Mouse (Mus musculus): ENCODE results near the gene B4galt5. TPM values are rescaled to one million over a fixed set of nuclear protein-coding genes. Genes with fewer than 3 reads are reported as not detected.

Gene B4galt5
- polyA plus RNA-seq, 1 experiment, result 69.9 TPM

DNA sequence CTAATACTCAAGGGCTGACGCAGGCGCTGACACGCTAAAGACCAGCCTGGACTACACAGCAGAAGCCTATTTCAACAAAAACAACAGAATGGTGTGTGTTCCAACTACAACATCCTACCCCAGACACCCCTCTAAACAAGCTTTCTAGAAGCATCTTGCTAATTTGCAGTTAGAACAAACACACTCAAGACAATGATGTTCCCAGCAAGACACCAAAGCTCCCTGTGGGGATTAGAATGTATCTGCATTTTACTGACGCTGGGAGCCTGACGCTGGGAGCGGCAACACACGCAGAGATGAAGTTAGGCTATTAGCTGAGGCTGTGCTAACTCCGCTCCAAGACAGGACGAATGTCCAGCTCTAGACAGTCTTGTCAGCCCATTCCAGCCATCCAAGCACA, 22.4 kb downstream of the B4galt5 start:
- Histone ChIP-seq H3K27ac (ENCODE audit: insufficient read depth, low read depth, low read length) (no peak overlapping the region), H3K4me3 (ENCODE audit: insufficient read depth, low read length) (no peak overlapping the region), H3K4me1 (ENCODE audit: control insufficient read depth, insufficient read depth, low read length) (peaks cover 43% of the 10 kb centered on the region)
- TF ChIP-seq CTCF (IDR thresholded peaks at IDR 0.05; ENCODE audit: low read depth, low read length), result no peak
- TF ChIP-seq POLR2A (IDR thresholded peaks at IDR 0.05; ENCODE audit: borderline replicate concordance, low read depth, low read length), result no peak

DNA sequence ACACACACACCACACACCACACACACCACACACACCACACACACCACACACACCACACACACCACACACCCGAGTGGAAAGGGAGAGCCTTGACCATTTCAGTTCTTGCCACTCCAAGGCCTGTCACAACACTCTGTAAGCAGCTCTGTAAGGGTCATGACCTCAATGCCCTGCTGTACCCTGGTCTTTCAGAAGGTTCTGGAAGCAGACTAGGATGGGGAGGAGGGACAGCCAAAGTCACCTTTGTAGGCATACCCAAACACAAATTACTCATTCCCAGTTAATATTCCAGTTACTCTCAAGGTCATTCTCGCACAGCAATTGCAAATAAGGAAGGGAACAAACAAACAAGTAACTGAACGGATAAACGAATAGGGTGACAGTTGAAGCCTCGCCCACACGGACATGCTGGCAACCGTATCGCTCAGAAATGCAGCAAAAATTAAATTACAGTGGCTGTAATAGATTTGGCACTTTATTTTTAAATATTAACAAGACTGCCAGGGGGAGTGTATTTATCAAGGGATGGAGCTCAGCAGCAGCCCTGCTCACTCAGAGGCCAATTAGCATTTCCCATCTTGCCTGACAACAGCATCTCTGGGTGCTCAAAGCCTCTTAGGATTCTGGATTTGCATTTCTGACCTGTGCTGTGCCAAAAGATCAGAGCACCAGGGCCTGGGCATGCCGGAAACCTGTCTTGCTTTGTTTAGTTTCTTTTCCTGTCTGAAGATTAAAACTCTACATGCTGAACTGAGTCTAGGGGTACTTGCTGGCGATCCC, 24.6 kb downstream of the B4galt5 start:
- Histone ChIP-seq H3K4me1 (ENCODE audit: control insufficient read depth, insufficient read depth, low read length) (peaks cover 32% of the 10 kb centered on the region), H3K4me3 (ENCODE audit: insufficient read depth, low read length) (no peak overlapping the region), H3K27ac (ENCODE audit: insufficient read depth, low read depth, low read length) (no peak overlapping the region)
- TF ChIP-seq CTCF (IDR thresholded peaks at IDR 0.05; ENCODE audit: low read depth, low read length), result no peak
- TF ChIP-seq POLR2A (IDR thresholded peaks at IDR 0.05; ENCODE audit: borderline replicate concordance, low read depth, low read length), result no peak

DNA sequence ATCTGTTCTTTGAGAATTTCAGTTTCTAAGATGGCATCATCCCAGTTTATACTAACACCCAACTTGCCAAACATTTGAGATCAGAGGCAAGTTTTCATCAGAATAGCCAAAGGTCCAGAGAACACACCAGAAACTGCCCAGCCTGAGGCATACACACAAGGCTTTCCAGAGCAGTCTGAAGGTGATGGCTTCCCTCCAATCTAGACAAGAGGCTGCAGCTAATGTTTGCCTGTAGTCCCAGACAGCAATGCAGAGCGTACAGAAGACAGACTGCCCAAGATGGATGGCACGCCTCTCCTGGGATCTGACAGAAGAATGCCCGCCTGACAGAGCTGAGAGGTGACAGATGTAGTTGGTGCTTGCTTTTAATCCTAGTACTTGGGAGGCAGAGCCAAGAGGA, 25.9 kb downstream of the B4galt5 start:
- H3K27ac ChIP-seq (ENCODE audit: insufficient read depth, low read depth, low read length), result no peak overlapping the region
- H3K4me1 ChIP-seq (ENCODE audit: control insufficient read depth, insufficient read depth, low read length), result peaks cover 32% of the 10 kb centered on the region
- no peak for TF ChIP-seq POLR2A (IDR thresholded peaks at IDR 0.05; ENCODE audit: borderline replicate concordance, low read depth, low read length)
- no peak for TF ChIP-seq CTCF (IDR thresholded peaks at IDR 0.05; ENCODE audit: low read depth, low read length)
- H3K4me3 ChIP-seq (ENCODE audit: insufficient read depth, low read length), result no peak overlapping the region

DNA sequence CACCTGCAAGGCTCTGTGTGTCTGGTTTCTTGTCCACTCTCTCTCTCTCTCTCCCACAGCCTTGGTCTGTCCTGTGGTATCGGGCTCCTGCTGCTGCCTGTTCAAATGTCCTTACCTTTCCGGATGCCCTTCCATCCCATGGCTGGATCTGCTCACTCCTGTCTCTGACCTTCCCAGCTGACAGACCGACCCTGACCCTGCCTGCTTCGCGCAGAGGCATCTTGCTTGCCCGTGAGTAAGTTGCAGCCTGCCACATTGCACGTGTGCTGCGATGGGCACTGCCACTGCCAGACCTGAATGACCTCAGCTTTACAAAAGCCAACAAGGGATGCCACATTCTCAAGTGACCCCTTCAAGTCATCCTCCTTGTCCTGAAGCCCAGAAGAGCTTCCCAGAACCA, 27.6 kb downstream of the B4galt5 start:
- Histone ChIP-seq H3K4me3 (ENCODE audit: insufficient read depth, low read length) (no peak overlapping the region), H3K4me1 (ENCODE audit: control insufficient read depth, insufficient read depth, low read length) (peaks cover 42% of the 10 kb centered on the region), H3K27ac (ENCODE audit: insufficient read depth, low read depth, low read length) (no peak overlapping the region)
- no peak for TF ChIP-seq POLR2A (IDR thresholded peaks at IDR 0.05; ENCODE audit: borderline replicate concordance, low read depth, low read length)
- TF ChIP-seq CTCF (IDR thresholded peaks at IDR 0.05; ENCODE audit: low read depth, low read length), result no peak

GRCm38 (mm10) chr2:167318981-167319380, 30.0 kb downstream of the B4galt5 start:
- Histone ChIP-seq H3K4me1 (ENCODE audit: control insufficient read depth, insufficient read depth, low read length) (peaks cover 57% of the 10 kb centered on the region), H3K27ac (ENCODE audit: insufficient read depth, low read depth, low read length) (peak overlapping the region; percentile 59), H3K4me3 (ENCODE audit: insufficient read depth, low read length) (peak overlapping the region; percentile 27)
- TF ChIP-seq CTCF (IDR thresholded peaks at IDR 0.05; ENCODE audit: low read depth, low read length), result no peak
- no peak for TF ChIP-seq POLR2A (IDR thresholded peaks at IDR 0.05; ENCODE audit: borderline replicate concordance, low read depth, low read length)

GRCm38 (mm10) chr2:167316724-167317187, 32.2 kb downstream of the B4galt5 start:
- H3K4me1 ChIP-seq (ENCODE audit: control insufficient read depth, insufficient read depth, low read length), result peaks cover 69% of the 10 kb centered on the region
- no peak for TF ChIP-seq POLR2A (IDR thresholded peaks at IDR 0.05; ENCODE audit: borderline replicate concordance, low read depth, low read length)
- TF ChIP-seq CTCF (IDR thresholded peaks at IDR 0.05; ENCODE audit: low read depth, low read length), result no peak

DNA sequence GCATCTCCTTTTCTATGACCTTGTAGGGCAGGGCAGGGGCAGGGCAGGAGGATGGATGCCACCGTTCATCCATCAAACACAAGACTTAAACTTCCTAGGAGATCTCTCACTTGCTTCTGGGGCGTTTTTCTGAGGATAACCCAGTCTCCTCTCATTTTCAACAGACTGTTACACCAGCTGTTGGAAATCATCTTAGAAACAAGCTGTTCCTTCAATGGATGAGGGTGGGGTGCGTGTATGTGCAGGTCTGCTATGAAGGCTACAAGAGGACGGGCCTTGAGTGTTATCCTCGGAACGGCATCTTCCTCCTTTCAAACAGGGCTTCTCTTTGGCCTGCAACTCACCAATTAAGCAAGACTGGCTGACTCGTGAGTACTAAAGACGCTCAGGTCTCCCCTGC, 34.5 kb downstream of the B4galt5 start:
- no peak overlapping the region for H3K4me3 ChIP-seq (ENCODE audit: insufficient read depth, low read length)
- H3K27ac ChIP-seq (ENCODE audit: insufficient read depth, low read depth, low read length), result peak overlapping the region; percentile 6; the same call in 1 of the 2 replicates
- TF ChIP-seq POLR2A (IDR thresholded peaks at IDR 0.05; ENCODE audit: borderline replicate concordance, low read depth, low read length), result no peak
- no peak for TF ChIP-seq CTCF (IDR thresholded peaks at IDR 0.05; ENCODE audit: low read depth, low read length)
- peaks cover 60% of the 10 kb centered on the region for H3K4me1 ChIP-seq (ENCODE audit: control insufficient read depth, insufficient read depth, low read length)

More at GRCm38 (mm10) chr2:167316724-167317187, 32.2 kb downstream of the B4galt5 start:
- H3K4me3 ChIP-seq (ENCODE audit: insufficient read depth, low read length), result no peak overlapping the region
- no peak overlapping the region for H3K27ac ChIP-seq (ENCODE audit: insufficient read depth, low read depth, low read length)

DNA sequence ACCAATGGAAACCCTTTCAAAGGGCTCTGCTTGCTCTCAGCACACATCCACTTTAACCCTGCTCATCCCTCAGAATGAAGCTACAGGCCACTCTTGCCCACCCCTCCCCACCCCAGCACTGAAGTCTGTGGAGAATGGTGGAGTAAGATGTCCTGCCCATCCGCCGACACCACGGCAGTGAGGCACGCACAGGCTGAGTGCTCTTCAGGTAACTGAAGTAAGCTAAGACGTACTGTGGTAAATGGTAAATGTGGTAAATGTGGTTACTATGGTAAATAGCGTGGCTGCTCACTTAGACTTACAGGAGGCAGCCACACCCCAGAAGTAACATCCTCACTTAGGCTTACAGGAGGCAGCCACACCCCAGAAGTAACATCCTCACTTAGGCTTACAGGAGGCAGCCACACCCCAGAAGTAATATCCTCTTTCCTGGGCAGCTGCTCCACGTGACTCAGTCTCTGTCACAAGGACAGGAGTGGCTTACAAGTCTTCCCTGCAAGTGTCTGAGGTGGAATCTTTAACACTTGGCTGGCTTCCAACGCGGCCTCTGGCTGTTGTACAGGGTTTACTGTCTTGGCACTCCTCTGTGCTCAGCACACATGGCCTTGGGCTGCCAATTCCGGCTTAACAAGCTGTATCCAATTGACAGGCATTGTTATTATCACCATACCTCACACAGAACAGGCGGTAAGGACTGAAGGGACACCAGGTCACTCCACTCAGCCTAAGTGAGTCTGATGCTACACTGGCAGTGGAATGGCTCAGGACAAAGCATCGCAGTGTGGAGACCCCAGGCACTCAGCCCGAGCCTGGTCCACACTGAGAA, 35.3 kb downstream of the B4galt5 start:
- Histone ChIP-seq H3K4me1 (ENCODE audit: control insufficient read depth, insufficient read depth, low read length) (peaks cover 55% of the 10 kb centered on the region), H3K27ac (ENCODE audit: insufficient read depth, low read depth, low read length) (peak overlapping the region; percentile 6), H3K4me3 (ENCODE audit: insufficient read depth, low read length) (no peak overlapping the region)
- no peak for TF ChIP-seq CTCF (IDR thresholded peaks at IDR 0.05; ENCODE audit: low read depth, low read length)
- TF ChIP-seq POLR2A (IDR thresholded peaks at IDR 0.05; ENCODE audit: borderline replicate concordance, low read depth, low read length), result no peak

- Histone ChIP-seq H3K27ac (ENCODE audit: insufficient read depth, low read depth, low read length) (no peak overlapping the region), H3K4me3 (ENCODE audit: insufficient read depth, low read length) (no peak overlapping the region), H3K4me1 (ENCODE audit: control insufficient read depth, insufficient read depth, low read length) (peaks cover 25% of the 10 kb centered on the region)
- TF ChIP-seq POLR2A (IDR thresholded peaks at IDR 0.05; ENCODE audit: borderline replicate concordance, low read depth, low read length) (no peak), CTCF (IDR thresholded peaks at IDR 0.05; ENCODE audit: low read depth, low read length) (no peak)
These were observed 38.9 kb downstream of the B4galt5 start for GRCm38 (mm10) chr2:167310121-167310520.

- H3K4me3 ChIP-seq (ENCODE audit: insufficient read depth, low read length), result no peak overlapping the region
- no peak for TF ChIP-seq POLR2A (IDR thresholded peaks at IDR 0.05; ENCODE audit: borderline replicate concordance, low read depth, low read length)
- no peak; the same call in 1 of the 2 replicates for TF ChIP-seq CTCF (IDR thresholded peaks at IDR 0.05; ENCODE audit: low read depth, low read length)
- no peak overlapping the region for H3K27ac ChIP-seq (ENCODE audit: insufficient read depth, low read depth, low read length)
- H3K4me1 ChIP-seq (ENCODE audit: control insufficient read depth, insufficient read depth, low read length), result peaks cover 16% of the 10 kb centered on the region
These were observed 39.7 kb downstream of the B4galt5 start for GRCm38 (mm10) chr2:167309286-167309685.
